Mouse (Mus musculus) embryo, embryonic 11.5 days (tissue): ENCODE measurements around the gene Slc7a14.
A peak's percentile ranks its signal among the peaks of the same experiment; 100 is the strongest.

Experiments
- DNase-seq: peaks from one replicate; pipeline ENCODE4 v3.0.0-alpha.2; 2012; ENCODE audit warnings: low read depth, low spot score

Gene Slc7a14

GRCm38 (mm10) chr3:31261418-31262014 lies 48.7 kb downstream of the Slc7a14 start:
- no peak for DNase-seq

GRCm38 (mm10) chr3:31260964-31261346 lies 49.2 kb downstream of the Slc7a14 start:
- DNase-seq, result no peak

GRCm38 (mm10) chr3:31260329-31260963 lies 49.7 kb downstream of the Slc7a14 start:
- peak; percentile 58 for DNase-seq

- DNase-seq, result no peak
Measured at GRCm38 (mm10) chr3:31259553-31260255, 50.5 kb downstream of the Slc7a14 start.

DNA sequence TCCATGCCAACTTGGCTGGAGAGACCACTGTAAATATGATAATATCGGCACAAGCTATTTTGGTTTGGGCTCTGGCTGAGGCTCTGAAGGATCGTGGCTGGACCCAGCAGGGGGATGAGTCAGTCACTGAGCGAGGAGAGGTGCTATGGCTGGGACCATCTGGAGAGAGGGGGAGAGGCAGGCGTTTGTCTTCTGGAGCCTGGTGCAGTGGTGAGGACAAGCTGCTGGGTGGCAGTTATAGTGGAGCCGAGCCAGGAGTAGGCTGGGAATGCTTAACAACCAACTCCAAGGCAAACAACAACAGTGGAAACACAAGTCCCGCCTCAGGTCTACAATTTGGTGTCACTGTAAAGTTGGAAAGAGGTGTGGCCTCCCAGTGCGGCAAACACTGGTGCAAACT lies 55.8 kb downstream of the Slc7a14 start:
- DNase-seq, result no peak

- DNase-seq, result no peak
Measured at GRCm38 (mm10) chr3:31253862-31254261, 56.3 kb downstream of the Slc7a14 start.

DNA sequence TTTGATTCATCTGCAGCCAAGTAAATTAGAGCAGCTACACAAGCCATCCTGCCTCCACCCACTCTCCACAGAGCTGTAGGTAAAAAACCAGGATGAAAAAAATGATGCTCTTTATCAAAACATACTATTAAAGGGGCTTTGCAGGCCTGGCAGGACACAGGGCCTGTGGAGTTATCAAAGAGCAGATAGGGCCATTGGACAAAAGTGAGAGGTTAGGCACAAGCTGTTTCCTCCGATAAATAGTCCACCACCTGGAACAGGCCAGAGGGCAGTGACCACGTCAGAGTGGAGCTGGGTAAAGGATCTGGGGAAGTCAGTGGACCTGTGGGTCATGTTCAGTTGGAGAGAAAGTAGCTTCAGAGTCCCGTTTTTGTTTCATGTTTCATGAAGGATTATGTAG lies 57.6 kb downstream of the Slc7a14 start:
- no peak for DNase-seq

- no peak for DNase-seq
Measured at GRCm38 (mm10) chr3:31243478-31243877, 66.7 kb downstream of the Slc7a14 start.

DNA sequence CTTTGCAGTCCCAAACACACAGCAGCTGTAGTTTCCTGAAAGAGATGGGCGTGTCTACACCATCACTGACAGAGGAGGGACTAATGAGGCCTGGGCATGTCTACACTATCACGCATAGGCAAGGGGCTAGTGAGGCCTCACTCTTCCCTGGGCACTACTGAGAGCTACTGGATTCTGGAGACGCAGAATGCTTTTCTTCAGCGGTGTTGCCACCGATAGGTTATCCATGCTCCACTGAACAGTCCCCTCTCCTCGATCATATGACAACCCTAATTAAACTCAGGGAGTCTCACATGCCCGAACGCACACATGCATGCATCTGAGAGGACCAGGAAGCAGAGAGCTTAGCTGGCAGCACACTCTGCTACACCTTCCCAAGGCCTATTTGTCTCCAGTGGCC lies 69.3 kb downstream of the Slc7a14 start:
- no peak for DNase-seq

- DNase-seq, result no peak
Measured at GRCm38 (mm10) chr3:31239645-31240044, 70.5 kb downstream of the Slc7a14 start.

- no peak for DNase-seq
Measured at GRCm38 (mm10) chr3:31237936-31238335, 72.2 kb downstream of the Slc7a14 start.

DNA sequence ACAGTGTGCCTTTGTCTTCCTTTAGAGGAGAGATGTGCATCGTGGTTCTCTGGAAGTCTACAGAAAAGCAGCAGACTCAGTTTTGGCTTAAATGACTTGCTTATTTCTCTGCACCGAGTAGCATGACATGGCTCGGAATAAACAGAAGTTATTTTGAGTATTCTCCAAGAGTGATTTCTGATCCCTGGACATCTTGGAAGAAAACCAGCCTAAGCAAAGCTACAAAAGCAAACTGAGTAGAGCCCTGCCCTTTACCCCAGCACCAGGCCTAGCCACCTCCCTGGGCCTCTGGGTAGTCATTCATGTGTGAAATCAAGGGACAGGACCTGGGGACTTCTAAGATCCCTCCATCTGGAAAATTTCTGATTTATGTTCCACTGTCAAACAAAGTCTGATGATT lies 74.0 kb downstream of the Slc7a14 start:
- no peak for DNase-seq

- DNase-seq, result no peak
Measured at GRCm38 (mm10) chr3:31234356-31234755, 75.8 kb downstream of the Slc7a14 start.

DNA sequence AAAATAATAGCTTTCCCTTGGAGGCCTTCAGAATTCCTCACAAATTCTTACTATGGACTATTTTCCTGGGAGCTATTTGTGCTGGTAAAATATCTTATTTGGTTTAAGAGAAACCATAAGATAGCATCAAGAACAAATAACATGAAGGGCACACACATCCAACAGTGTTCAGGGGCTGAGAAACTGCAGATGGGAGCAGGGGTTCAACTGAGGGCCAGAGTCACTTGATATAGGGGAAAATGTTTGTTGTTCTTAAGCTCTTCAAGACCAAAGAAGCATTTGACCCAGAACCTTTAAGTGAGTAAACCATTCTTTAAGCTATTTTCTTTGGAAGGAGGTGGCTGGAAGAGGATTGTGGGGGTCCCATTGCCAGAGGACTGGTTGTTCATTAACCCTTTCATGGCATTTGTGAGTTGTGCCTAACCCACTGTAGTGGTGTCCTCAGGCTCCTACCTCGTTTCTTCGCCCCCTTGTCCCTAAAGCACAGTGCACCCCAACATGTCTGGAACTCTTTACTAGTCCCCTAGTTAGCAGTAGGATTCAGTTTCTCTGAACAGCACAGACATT lies 76.3 kb downstream of the Slc7a14 start:
- DNase-seq, result no peak

GRCm38 (mm10) chr3:31229281-31229680 lies 80.9 kb downstream of the Slc7a14 start:
- no peak for DNase-seq

- no peak for DNase-seq
Measured at GRCm38 (mm10) chr3:31228487-31228886, 81.7 kb downstream of the Slc7a14 start.

DNA sequence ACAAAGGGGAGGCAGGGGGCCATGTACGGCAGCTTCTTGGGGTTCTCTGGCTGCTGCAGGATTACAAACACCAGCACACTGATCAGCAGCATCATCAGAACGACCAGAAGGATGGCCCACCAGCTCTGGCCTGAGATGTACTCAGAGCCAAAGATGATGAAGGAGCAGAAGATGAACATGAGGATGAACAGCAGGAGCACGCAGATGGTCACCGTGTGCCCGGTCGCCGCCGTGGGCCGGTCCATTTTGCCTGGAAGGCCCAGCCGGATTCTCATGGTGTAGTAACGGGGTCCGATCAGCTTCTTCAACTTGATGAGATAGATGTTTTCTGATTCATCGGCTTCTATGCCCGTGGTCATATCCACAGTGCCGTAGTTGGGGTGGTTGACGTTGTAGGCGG lies 86.6 kb downstream of the Slc7a14 start:
- DNase-seq, result no peak

GRCm38 (mm10) chr3:31220040-31220439 lies 90.1 kb downstream of the Slc7a14 start:
- DNase-seq, result no peak

DNA sequence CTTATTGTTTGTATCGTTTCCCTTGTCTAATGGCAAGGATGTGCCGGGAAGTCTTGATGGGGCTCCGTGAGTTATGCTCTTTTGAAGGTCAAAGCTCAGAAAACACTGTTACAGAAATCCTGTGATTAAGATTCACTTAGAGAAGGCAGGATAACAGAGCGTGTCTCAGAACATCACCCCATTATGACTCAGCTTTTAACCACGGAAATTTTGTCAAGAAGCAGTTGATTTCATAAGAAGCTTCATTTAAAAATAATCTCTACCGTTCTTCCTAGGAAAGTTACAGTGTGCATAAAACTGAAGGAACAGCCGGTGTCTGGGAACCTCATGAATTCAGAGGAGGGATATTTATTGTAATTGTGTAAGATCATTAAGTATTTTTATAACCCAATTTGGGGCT lies 90.7 kb downstream of the Slc7a14 start:
- DNase-seq, result no peak

GRCm38 (mm10) chr3:31217523-31217922 lies 92.7 kb downstream of the Slc7a14 start:
- DNase-seq, result no peak

GRCm38 (mm10) chr3:31213802-31214201 lies 96.4 kb downstream of the Slc7a14 start:
- no peak for DNase-seq

GRCm38 (mm10) chr3:31212205-31213038 lies 97.8 kb downstream of the Slc7a14 start:
- DNase-seq, result peak; percentile 57
